Mouse (Mus musculus) bone marrow macrophage, adult 2 months (primary cell): ENCODE measurements around the gene Tmem158.

Experiments
- CTCF ChIP-seq: IDR thresholded peaks from 2 replicates; pipeline ENCODE4 v1.5.1; 2012; ENCODE audit warnings: low read depth, mild to moderate bottlenecking, low read length, moderate library complexity
- POLR2A ChIP-seq: IDR thresholded peaks from 2 replicates; pipeline ENCODE4 v1.6.1; 2012; ENCODE audit warnings: mild to moderate bottlenecking, low read depth, low read length, borderline replicate concordance

- no peak for TF ChIP-seq CTCF
- no peak for TF ChIP-seq POLR2A
Measured at GRCm38 (mm10) chr9:123213371-123213770, 47.2 kb downstream of the Tmem158 start.
